Mouse (Mus musculus): ENCODE data around the gene Akap1. TPM values are rescaled to one million over a fixed set of nuclear protein-coding genes. Genes with fewer than 3 reads are reported as not detected.

Akap1 gene
- polyA plus RNA-seq (2015; fragmentation: Nextera tagmentation; extraction: Ambion mirVana) = 23.7 and 24.3 TPM in 2 replicates

DNA sequence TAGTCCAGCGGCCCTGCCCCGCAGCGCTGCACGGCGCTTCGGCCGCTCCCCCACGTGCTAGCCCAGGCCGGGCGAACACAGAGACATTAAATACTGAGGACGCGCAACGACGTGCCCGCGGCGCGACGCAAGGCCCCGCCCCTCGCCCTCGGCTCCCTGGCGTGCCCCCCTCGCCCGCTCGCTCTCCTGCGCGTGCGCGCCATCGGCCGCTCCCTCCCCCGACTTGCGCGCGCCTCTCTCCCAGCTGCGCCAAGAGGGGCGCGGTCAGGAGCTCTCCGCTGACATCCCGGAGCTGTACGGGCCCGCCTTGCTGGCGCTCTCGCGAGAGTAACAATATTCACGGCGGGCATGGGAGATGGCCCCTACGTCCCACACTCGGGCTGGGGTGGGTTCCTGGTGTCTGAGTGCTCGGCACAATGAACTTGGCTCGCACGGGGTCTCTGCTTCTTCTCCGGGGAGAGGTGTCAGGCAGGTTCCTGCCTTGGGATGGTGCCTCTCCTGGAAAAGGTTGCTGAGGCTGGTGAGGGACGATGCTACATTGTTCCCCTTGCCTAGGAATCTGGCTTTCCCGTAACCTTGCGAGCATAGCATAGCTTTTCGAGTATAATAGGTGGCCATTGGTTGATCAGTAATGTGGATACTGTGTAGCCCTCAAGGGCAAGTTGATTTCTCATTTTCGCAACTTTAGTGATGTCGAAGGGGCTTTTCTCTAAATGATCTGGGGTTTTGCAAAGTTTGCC is at the start of gene Akap1:
Akap1 (minus strand) TSS at position 129 of the 740 bp plus-strand sequence.
- H3K36me3 ChIP-seq (ENCODE audit: insufficient read depth, low read length) = no peaks in the 10 kb centered on the region
- no peaks in the 10 kb centered on the region for H3K9me3 ChIP-seq (ENCODE audit: low read length)
- 2% methylated on average over 57 of the region's 60 CpGs for WGBS
- H3K9ac ChIP-seq (replicated peaks; ENCODE audit: low read length) = peak within 1 kb of the TSS; percentile 82
- H3K4me3 ChIP-seq (ENCODE audit: low read length) = peak within 1 kb of the TSS; percentile 81
- peak within 1 kb of the TSS; percentile 97 for H3K4me2 ChIP-seq (replicated peaks; ENCODE audit: low read depth, low read length)
- no peaks in the 10 kb centered on the region for H3K27me3 ChIP-seq (ENCODE audit: insufficient read depth, low read length)
- peak within 1 kb of the TSS; percentile 79 for H3K27ac ChIP-seq (ENCODE audit: low read length)
- H3K4me1 ChIP-seq (ENCODE audit: insufficient read depth, low read length) = peaks cover 17% of the 10 kb centered on the region
- peak; percentile 98 for ATAC-seq (ENCODE audit: low FRiP score, low TSS enrichment)

DNA sequence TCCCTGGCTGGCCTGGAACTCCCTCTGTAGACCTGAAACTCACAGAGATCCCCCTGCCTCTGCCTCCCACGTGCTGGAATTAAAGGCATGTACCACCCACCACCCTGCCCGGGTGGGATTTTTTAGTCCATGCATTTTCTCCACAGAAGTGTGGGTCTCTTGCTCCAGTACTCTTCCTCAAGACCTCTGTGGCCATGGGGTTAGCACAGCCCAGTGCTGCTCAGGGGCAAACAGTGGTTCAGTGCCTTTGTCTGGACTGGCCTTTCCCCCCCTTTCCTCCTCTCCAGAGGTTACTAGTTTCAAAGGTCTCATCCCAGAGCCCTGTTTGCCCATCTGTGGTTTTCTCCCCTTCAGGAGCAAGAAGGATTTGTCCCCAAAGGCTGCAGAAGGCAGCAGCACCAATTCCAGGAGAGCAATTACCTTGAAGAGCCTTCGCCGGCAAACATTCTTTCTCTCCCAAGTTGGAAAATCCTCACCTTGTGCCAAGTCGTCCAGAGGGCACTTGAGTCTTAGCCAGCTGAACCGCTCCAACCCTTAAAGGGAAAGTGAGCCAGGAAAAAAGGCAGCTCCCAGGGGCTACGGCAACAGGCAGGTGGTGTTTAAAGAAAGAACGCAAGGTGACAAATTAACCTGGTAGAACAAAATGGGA is 45.1 kb upstream of the Akap1 start:
- ATAC-seq (ENCODE audit: low FRiP score, low TSS enrichment) = 0 out of 2 replicates have a peak, but pooled peaks have one; percentile 35
- Histone ChIP-seq H3K4me2 (replicated peaks; ENCODE audit: low read depth, low read length) (no peak overlapping the region), H3K4me3 (ENCODE audit: low read length) (no peak overlapping the region), H3K27ac (ENCODE audit: low read length) (peak overlapping the region; percentile 55; the same call in 1 of the 2 replicates), H3K9ac (replicated peaks; ENCODE audit: low read length) (no peak overlapping the region), H3K9me3 (ENCODE audit: low read length) (no peaks in the 10 kb centered on the region), H3K4me1 (ENCODE audit: insufficient read depth, low read length) (no peaks in the 10 kb centered on the region), H3K27me3 (ENCODE audit: insufficient read depth, low read length) (no peaks in the 10 kb centered on the region), H3K36me3 (ENCODE audit: insufficient read depth, low read length) (no peaks in the 10 kb centered on the region)
- WGBS = 80% methylated on average over 8 of the region's 8 CpGs

DNA sequence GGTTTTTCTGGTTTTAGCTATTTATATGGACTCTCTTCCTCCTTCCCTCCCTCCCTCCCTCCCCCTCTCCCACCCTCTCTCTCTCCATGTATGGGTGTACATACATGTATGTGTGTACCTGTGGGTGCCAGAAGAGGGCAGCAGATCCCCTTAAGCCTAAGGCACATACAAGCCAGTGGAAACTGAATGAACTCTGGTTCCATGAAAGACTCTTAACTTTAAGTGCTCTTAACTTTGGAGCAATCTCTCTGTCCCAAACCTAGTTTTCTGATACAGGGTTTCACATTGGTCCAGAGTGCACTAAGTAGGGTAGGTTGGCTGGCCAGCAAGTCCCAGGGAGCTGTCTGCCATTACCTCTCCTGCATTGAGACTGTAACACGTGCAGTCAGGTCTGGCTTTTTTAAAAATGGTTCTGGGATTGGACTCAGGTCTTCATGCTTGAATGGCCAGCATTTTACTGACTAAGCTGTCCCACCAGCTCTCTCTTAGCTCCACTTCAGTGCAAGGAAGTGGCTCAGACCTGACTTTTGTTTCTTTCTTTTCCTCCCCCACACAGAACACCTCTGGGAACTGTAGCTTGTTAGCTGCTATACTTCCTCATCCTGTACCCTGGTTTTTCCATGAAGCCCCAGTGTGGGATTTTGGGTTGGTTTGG is 44.3 kb upstream of the Akap1 start:
- Histone ChIP-seq H3K27ac (ENCODE audit: low read length) (peak overlapping the region; percentile 55; the same call in 1 of the 2 replicates), H3K9ac (replicated peaks; ENCODE audit: low read length) (no peak overlapping the region), H3K4me1 (ENCODE audit: insufficient read depth, low read length) (no peaks in the 10 kb centered on the region), H3K4me3 (ENCODE audit: low read length) (no peak overlapping the region), H3K9me3 (ENCODE audit: low read length) (no peaks in the 10 kb centered on the region), H3K4me2 (replicated peaks; ENCODE audit: low read depth, low read length) (no peak overlapping the region), H3K36me3 (ENCODE audit: insufficient read depth, low read length) (no peaks in the 10 kb centered on the region), H3K27me3 (ENCODE audit: insufficient read depth, low read length) (no peaks in the 10 kb centered on the region)
- ATAC-seq (ENCODE audit: low FRiP score, low TSS enrichment) = peak; percentile 79
- 79% methylated on average over 1 of the region's 1 CpGs for WGBS

DNA sequence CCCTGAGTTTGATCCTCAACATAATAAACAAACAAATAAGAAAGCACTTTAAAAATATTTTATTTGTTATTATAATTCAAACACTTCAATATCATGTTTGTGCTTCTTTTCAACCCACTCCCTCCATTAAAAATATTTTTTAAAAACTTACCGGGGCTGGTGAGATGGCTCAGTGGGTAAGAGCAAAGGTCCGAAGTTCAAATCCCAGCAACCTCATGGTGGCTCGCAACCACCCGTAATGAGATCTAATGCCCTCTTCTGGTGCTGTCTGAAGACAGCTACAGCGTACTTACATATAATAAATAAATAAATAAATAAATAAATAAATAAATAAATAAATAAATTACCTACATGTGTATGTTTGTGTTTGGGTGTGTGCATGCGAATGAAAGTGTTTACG is 43.5 kb upstream of the Akap1 start:
- 95% methylated on average over 7 of the region's 7 CpGs for WGBS
- no peak overlapping the region for H3K27ac ChIP-seq (ENCODE audit: low read length)
- no peaks in the 10 kb centered on the region for H3K4me1 ChIP-seq (ENCODE audit: insufficient read depth, low read length)

GRCm38 (mm10) chr11:88905621-88906020 is 41.2 kb upstream of the Akap1 start:
- WGBS = 36% methylated on average over 2 of the region's 2 CpGs

More for the DNA sequence above, 43.5 kb upstream of the Akap1 start:
- Histone ChIP-seq H3K9me3 (ENCODE audit: low read length) (no peaks in the 10 kb centered on the region), H3K4me3 (ENCODE audit: low read length) (no peak overlapping the region), H3K9ac (replicated peaks; ENCODE audit: low read length) (no peak overlapping the region), H3K4me2 (replicated peaks; ENCODE audit: low read depth, low read length) (no peak overlapping the region), H3K27me3 (ENCODE audit: insufficient read depth, low read length) (no peaks in the 10 kb centered on the region), H3K36me3 (ENCODE audit: insufficient read depth, low read length) (no peaks in the 10 kb centered on the region)
- ATAC-seq (ENCODE audit: low FRiP score, low TSS enrichment) = no peak

DNA sequence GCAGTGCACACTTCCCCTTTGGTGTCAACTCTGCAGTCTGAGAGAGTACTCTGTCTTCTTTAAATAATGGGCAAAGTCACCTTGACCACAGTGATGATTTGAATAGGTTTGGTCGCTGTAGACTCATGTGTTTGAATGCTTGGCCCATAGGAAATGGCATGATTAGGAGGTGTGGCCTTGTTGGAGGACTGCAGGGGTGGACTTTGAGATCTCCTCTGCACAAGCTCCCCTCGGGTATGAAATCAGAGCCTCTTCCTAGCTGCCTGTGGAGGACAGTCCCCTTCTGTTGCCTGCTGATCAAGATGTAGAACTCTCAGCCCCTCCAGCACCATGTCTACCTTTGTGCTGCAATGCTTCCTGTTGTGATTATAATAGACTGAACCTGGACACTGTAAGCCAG is 39.7 kb upstream of the Akap1 start:
- Histone ChIP-seq H3K36me3 (ENCODE audit: insufficient read depth, low read length) (no peaks in the 10 kb centered on the region), H3K27ac (ENCODE audit: low read length) (no peak overlapping the region), H3K4me2 (replicated peaks; ENCODE audit: low read depth, low read length) (no peak overlapping the region), H3K9ac (replicated peaks; ENCODE audit: low read length) (no peak overlapping the region), H3K4me3 (ENCODE audit: low read length) (no peak overlapping the region), H3K4me1 (ENCODE audit: insufficient read depth, low read length) (no peaks in the 10 kb centered on the region), H3K27me3 (ENCODE audit: insufficient read depth, low read length) (no peaks in the 10 kb centered on the region), H3K9me3 (ENCODE audit: low read length) (no peaks in the 10 kb centered on the region)
- no peak for ATAC-seq (ENCODE audit: low FRiP score, low TSS enrichment)
- WGBS = 53% methylated on average over 2 of the region's 2 CpGs

More at GRCm38 (mm10) chr11:88905621-88906020, 41.2 kb upstream of the Akap1 start:
- ATAC-seq (ENCODE audit: low FRiP score, low TSS enrichment) = no peak
- H3K9ac ChIP-seq (replicated peaks; ENCODE audit: low read length) = no peak overlapping the region
- H3K4me2 ChIP-seq (replicated peaks; ENCODE audit: low read depth, low read length) = no peak overlapping the region
- no peak overlapping the region for H3K4me3 ChIP-seq (ENCODE audit: low read length)
- no peaks in the 10 kb centered on the region for H3K9me3 ChIP-seq (ENCODE audit: low read length)
- no peak overlapping the region for H3K27ac ChIP-seq (ENCODE audit: low read length)
- H3K27me3 ChIP-seq (ENCODE audit: insufficient read depth, low read length) = no peaks in the 10 kb centered on the region
- H3K36me3 ChIP-seq (ENCODE audit: insufficient read depth, low read length) = no peaks in the 10 kb centered on the region
- no peaks in the 10 kb centered on the region for H3K4me1 ChIP-seq (ENCODE audit: insufficient read depth, low read length)

- Histone ChIP-seq H3K36me3 (ENCODE audit: insufficient read depth, low read length) (no peaks in the 10 kb centered on the region), H3K4me2 (replicated peaks; ENCODE audit: low read depth, low read length) (no peak overlapping the region), H3K4me3 (ENCODE audit: low read length) (no peak overlapping the region), H3K9me3 (ENCODE audit: low read length) (no peaks in the 10 kb centered on the region), H3K4me1 (ENCODE audit: insufficient read depth, low read length) (peaks cover 2% of the 10 kb centered on the region), H3K27me3 (ENCODE audit: insufficient read depth, low read length) (no peaks in the 10 kb centered on the region), H3K9ac (replicated peaks; ENCODE audit: low read length) (no peak overlapping the region), H3K27ac (ENCODE audit: low read length) (no peak overlapping the region)
- ATAC-seq (ENCODE audit: low FRiP score, low TSS enrichment) = no peak
- WGBS = 59% methylated on average over 6 of the region's 6 CpGs
These were observed 38.4 kb upstream of the Akap1 start for GRCm38 (mm10) chr11:88902762-88903161.

- H3K9ac ChIP-seq (replicated peaks; ENCODE audit: low read length) = no peak overlapping the region
- no peak overlapping the region for H3K4me2 ChIP-seq (replicated peaks; ENCODE audit: low read depth, low read length)
- H3K4me1 ChIP-seq (ENCODE audit: insufficient read depth, low read length) = peaks cover 9% of the 10 kb centered on the region
- no peaks in the 10 kb centered on the region for H3K36me3 ChIP-seq (ENCODE audit: insufficient read depth, low read length)
- peak overlapping the region; percentile 8; the same call in 1 of the 2 replicates for H3K27ac ChIP-seq (ENCODE audit: low read length)
- ATAC-seq (ENCODE audit: low FRiP score, low TSS enrichment) = peak; percentile 63; the same call in 1 of the 2 replicates
- H3K4me3 ChIP-seq (ENCODE audit: low read length) = no peak overlapping the region
- H3K27me3 ChIP-seq (ENCODE audit: insufficient read depth, low read length) = no peaks in the 10 kb centered on the region
- 48% methylated on average over 7 of the region's 7 CpGs for WGBS
- H3K9me3 ChIP-seq (ENCODE audit: low read length) = no peaks in the 10 kb centered on the region
These were observed 37.0 kb upstream of the Akap1 start for GRCm38 (mm10) chr11:88901341-88901802.

GRCm38 (mm10) chr11:88899561-88899960 is 35.2 kb upstream of the Akap1 start:
- H3K4me1 ChIP-seq (ENCODE audit: insufficient read depth, low read length) = peaks cover 9% of the 10 kb centered on the region
- no peaks in the 10 kb centered on the region for H3K9me3 ChIP-seq (ENCODE audit: low read length)
- H3K27me3 ChIP-seq (ENCODE audit: insufficient read depth, low read length) = no peaks in the 10 kb centered on the region
- no peak for ATAC-seq (ENCODE audit: low FRiP score, low TSS enrichment)
- H3K36me3 ChIP-seq (ENCODE audit: insufficient read depth, low read length) = no peaks in the 10 kb centered on the region
- 85% methylated on average over 6 of the region's 6 CpGs for WGBS
- no peak overlapping the region for H3K27ac ChIP-seq (ENCODE audit: low read length)
- no peak overlapping the region for H3K4me2 ChIP-seq (replicated peaks; ENCODE audit: low read depth, low read length)
- H3K9ac ChIP-seq (replicated peaks; ENCODE audit: low read length) = no peak overlapping the region
- H3K4me3 ChIP-seq (ENCODE audit: low read length) = no peak overlapping the region

Data from kidney, embryonic 16.5 days (tissue).